Mouse (Mus musculus): Measurements from ENCODE around the gene Gabpb1.
A peak's percentile ranks its signal among the peaks of the same experiment; 100 is the strongest.

The Gabpb1 gene

GRCm38 (mm10) chr2:126593831-126594610, 82.1 kb downstream of the Gabpb1 start:
- DNase-seq (ENCODE audit: low read depth) = peak; percentile 90

- DNase-seq (ENCODE audit: low read depth) = no peak
Observed at GRCm38 (mm10) chr2:126591304-126591703, 84.8 kb downstream of the Gabpb1 start.

- no peak for DNase-seq (ENCODE audit: low read depth)
Observed at GRCm38 (mm10) chr2:126587468-126587867, 88.7 kb downstream of the Gabpb1 start.

- DNase-seq (ENCODE audit: low read depth) = no peak
Observed at GRCm38 (mm10) chr2:126584621-126585369, 91.3 kb downstream of the Gabpb1 start.

GRCm38 (mm10) chr2:126583960-126584359, 92.2 kb downstream of the Gabpb1 start:
- DNase-seq (ENCODE audit: low read depth) = no peak

GRCm38 (mm10) chr2:126579282-126579681, 96.9 kb downstream of the Gabpb1 start:
- DNase-seq (ENCODE audit: low read depth) = no peak
